Mouse (Mus musculus) hindbrain, embryonic 13.5 days (tissue): ENCODE measurements around the gene Efcab12. TPM values are rescaled to one million over a fixed set of nuclear protein-coding genes. Genes with fewer than 3 reads are reported as not detected.
A peak's percentile ranks its signal among the peaks of the same experiment; 100 is the strongest.

Experiments used
- ATAC-seq: fragments of 200-750 bp; cut with Nextera tagmentation; 2 replicates; pipeline ENCODE4 v1.8.0; 2017; ENCODE audit warnings: moderate TSS enrichment; ENCODE audit not compliant: low FRiP score
- H3K27ac ChIP-seq: fragments of 300-500 bp; sonication (generic); 2 replicates; pipeline ENCODE4 v1.5.1; 2015; ENCODE audit warnings: inconsistent platforms, mild to moderate bottlenecking, moderate library complexity
- H3K27me3 ChIP-seq: fragments of 300-500 bp; sonication (generic); 2 replicates; pipeline ENCODE4 v1.6.1; 2015; ENCODE audit warnings: mild to moderate bottlenecking, inconsistent platforms
- H3K36me3 ChIP-seq: fragments of 300-500 bp; sonication (generic); 2 replicates; pipeline ENCODE4 v1.6.1; 2015; ENCODE audit warnings: mild to moderate bottlenecking, inconsistent platforms
- H3K4me1 ChIP-seq: fragments of 300-500 bp; sonication (generic); replicated peaks from 2 replicates; pipeline ENCODE4 v1.6.1; 2015; ENCODE audit warnings: inconsistent platforms
- H3K4me2 ChIP-seq: fragments of 300-500 bp; sonication (generic); 2 replicates; pipeline ENCODE4 v1.6.1; 2015; ENCODE audit warnings: inconsistent platforms, mild to moderate bottlenecking, moderate library complexity
- H3K4me3 ChIP-seq: fragments of 300-500 bp; sonication (generic); 2 replicates; pipeline ENCODE4 v1.5.1; 2015; ENCODE audit warnings: mild to moderate bottlenecking, inconsistent platforms
- H3K9ac ChIP-seq: fragments of 300-500 bp; sonication (generic); 2 replicates; pipeline ENCODE4 v1.6.1; 2015; ENCODE audit warnings: mild to moderate bottlenecking, inconsistent platforms
- H3K9me3 ChIP-seq: fragments of 300-500 bp; sonication (generic); 2 replicates; pipeline ENCODE4 v1.6.1; 2016; ENCODE audit warnings: inconsistent platforms
- WGBS: fragments of 180-500 bp; shearing (Covaris S2); methylation state at CpG from one replicate; pipeline ENCODE4 v1.1.7; 2015; 5-methylcytosine and 5-hydroxymethylcytosine counted together
- polyA plus RNA-seq: library from polyadenylated mRNA; unstranded; fragments of >200 nt; fragmentation: Nextera tagmentation; extraction: Ambion mirVana; gene quantifications from 2 replicates; pipeline ENCODE4 v1.2.1, GENCODE M21; 2015

Gene Efcab12
- polyA plus RNA-seq, 1 experiment from 2014 or later = 3.0 TPM

- 89% methylated on average over 4 of the region's 4 CpGs for WGBS
- no peak overlapping the region for H3K4me3 ChIP-seq
Observed at GRCm38 (mm10) chr6:115856361-115856745, 18.1 kb upstream of the Efcab12 start.

GRCm38 (mm10) chr6:115855733-115856360 is 17.6 kb upstream of the Efcab12 start:
- Histone ChIP-seq H3K4me3 (no peak overlapping the region), H3K27ac (no peak overlapping the region), H3K4me1 (peaks cover 30% of the 10 kb centered on the region), H3K9ac (no peak overlapping the region; the same call in 1 of the 2 replicates), H3K27me3 (no peaks in the 10 kb centered on the region), H3K4me2 (no peak overlapping the region), H3K36me3 (no peaks in the 10 kb centered on the region), H3K9me3 (no peaks in the 10 kb centered on the region)
- 86% methylated on average over 3 of the region's 3 CpGs for WGBS
- ATAC-seq = no peak

More at GRCm38 (mm10) chr6:115856361-115856745, 18.1 kb upstream of the Efcab12 start:
- H3K9me3 ChIP-seq = no peaks in the 10 kb centered on the region
- peaks cover 30% of the 10 kb centered on the region for H3K4me1 ChIP-seq
- no peak overlapping the region for H3K27ac ChIP-seq
- ATAC-seq = no peak
- H3K9ac ChIP-seq = no peak overlapping the region
- H3K36me3 ChIP-seq = no peaks in the 10 kb centered on the region
- no peaks in the 10 kb centered on the region for H3K27me3 ChIP-seq
- no peak overlapping the region for H3K4me2 ChIP-seq

GRCm38 (mm10) chr6:115854432-115854831 is 16.2 kb upstream of the Efcab12 start:
- Histone ChIP-seq H3K9ac (no peak overlapping the region), H3K27ac (no peak overlapping the region), H3K4me2 (no peak overlapping the region), H3K27me3 (no peaks in the 10 kb centered on the region), H3K9me3 (no peaks in the 10 kb centered on the region), H3K4me1 (peaks cover 29% of the 10 kb centered on the region), H3K36me3 (peaks cover 4% of the 10 kb centered on the region; the same call in 1 of the 2 replicates), H3K4me3 (no peak overlapping the region)
- no peak for ATAC-seq
- 73% methylated on average over 2 of the region's 2 CpGs for WGBS

GRCm38 (mm10) chr6:115853985-115854384 is 15.8 kb upstream of the Efcab12 start:
- Histone ChIP-seq H3K9ac (peak overlapping the region; percentile 68), H3K27ac (peak overlapping the region; percentile 86), H3K36me3 (peaks cover 8% of the 10 kb centered on the region; the same call in 1 of the 2 replicates), H3K4me2 (peak overlapping the region; percentile 60), H3K27me3 (no peaks in the 10 kb centered on the region), H3K4me1 (peaks cover 25% of the 10 kb centered on the region), H3K9me3 (no peaks in the 10 kb centered on the region), H3K4me3 (peak overlapping the region; percentile 57)
- no peak for ATAC-seq
- WGBS = 47% methylated on average over 7 of the region's 7 CpGs

GRCm38 (mm10) chr6:115853091-115853813 is 15.0 kb upstream of the Efcab12 start, which contains the start of the genes Mbd4 and Ift122:
Gene Mbd4, minus strand, starts transcription at chr6:115853371.
Gene Ift122, plus strand, starts transcription at chr6:115853470.
- under 1% methylated on average over 51 of the region's 51 CpGs for WGBS
- Histone ChIP-seq H3K9me3 (no peaks in the 10 kb centered on the region), H3K27me3 (no peaks in the 10 kb centered on the region), H3K4me2 (peak within 1 kb of the TSS; percentile 83), H3K4me1 (peaks cover 24% of the 10 kb centered on the region), H3K27ac (peak within 1 kb of the TSS; percentile 86), H3K36me3 (peaks cover 15% of the 10 kb centered on the region), H3K9ac (peak within 1 kb of the TSS; percentile 75), H3K4me3 (peak within 1 kb of the TSS; percentile 57)
- peak; percentile 99 for ATAC-seq

- ATAC-seq = no peak
- Histone ChIP-seq H3K27me3 (no peaks in the 10 kb centered on the region), H3K4me2 (peak overlapping the region; percentile 83), H3K27ac (peak overlapping the region; percentile 83), H3K4me3 (peak overlapping the region; percentile 57), H3K36me3 (peaks cover 17% of the 10 kb centered on the region), H3K9me3 (no peaks in the 10 kb centered on the region), H3K4me1 (peaks cover 24% of the 10 kb centered on the region), H3K9ac (peak overlapping the region; percentile 75)
- WGBS = 4% methylated on average over 20 of the region's 20 CpGs
Observed at GRCm38 (mm10) chr6:115852446-115853090, 14.4 kb upstream of the Efcab12 start.

GRCm38 (mm10) chr6:115848598-115849304 is 10.5 kb upstream of the Efcab12 start:
- Histone ChIP-seq H3K9ac (peak overlapping the region; percentile 14; the same call in 1 of the 2 replicates), H3K27ac (no peak overlapping the region), H3K4me3 (no peak overlapping the region), H3K36me3 (peaks cover 30% of the 10 kb centered on the region), H3K4me1 (peaks cover 15% of the 10 kb centered on the region), H3K9me3 (no peaks in the 10 kb centered on the region), H3K27me3 (no peaks in the 10 kb centered on the region), H3K4me2 (no peak overlapping the region)
- ATAC-seq = no peak
- 94% methylated on average over 10 of the region's 10 CpGs for WGBS

GRCm38 (mm10) chr6:115846640-115847411 is 8.6 kb upstream of the Efcab12 start:
- Histone ChIP-seq H3K4me2 (no peak overlapping the region), H3K27me3 (no peaks in the 10 kb centered on the region), H3K27ac (no peak overlapping the region), H3K4me1 (peaks cover 2% of the 10 kb centered on the region), H3K36me3 (peaks cover 44% of the 10 kb centered on the region), H3K4me3 (no peak overlapping the region), H3K9me3 (no peaks in the 10 kb centered on the region), H3K9ac (no peak overlapping the region)
- no peak for ATAC-seq
- whole genome bisulfite sequencing = 44% methylated on average over 8 of the region's 8 CpGs

GRCm38 (mm10) chr6:115845006-115845405 is 6.8 kb upstream of the Efcab12 start:
- Histone ChIP-seq H3K4me2 (no peak overlapping the region), H3K9me3 (no peaks in the 10 kb centered on the region), H3K4me1 (no peaks in the 10 kb centered on the region), H3K9ac (no peak overlapping the region), H3K4me3 (no peak overlapping the region), H3K27me3 (no peaks in the 10 kb centered on the region), H3K27ac (no peak overlapping the region), H3K36me3 (peaks cover 45% of the 10 kb centered on the region)
- ATAC-seq = no peak
- 95% methylated on average over 4 of the region's 4 CpGs for WGBS

GRCm38 (mm10) chr6:115838745-115839144 is 533 bp upstream of the Efcab12 start:
- WGBS = 68% methylated on average over 5 of the region's 5 CpGs
- Histone ChIP-seq H3K27me3 (no peaks in the 10 kb centered on the region), H3K9ac (no peak overlapping the region), H3K4me1 (peaks cover 17% of the 10 kb centered on the region), H3K9me3 (no peaks in the 10 kb centered on the region), H3K27ac (no peak overlapping the region), H3K36me3 (peaks cover 19% of the 10 kb centered on the region), H3K4me3 (peak overlapping the region; percentile 36), H3K4me2 (peak overlapping the region; percentile 67)
- ATAC-seq = peak; percentile 44; the same call in 1 of the 2 replicates

GRCm38 (mm10) chr6:115833861-115834260 is 4.4 kb downstream of the Efcab12 start:
- H3K36me3 ChIP-seq = no peaks in the 10 kb centered on the region
- ATAC-seq = no peak
- H3K9me3 ChIP-seq = no peaks in the 10 kb centered on the region
- H3K4me2 ChIP-seq = no peak overlapping the region
- H3K9ac ChIP-seq = no peak overlapping the region
- H3K27ac ChIP-seq = no peak overlapping the region
- no peak overlapping the region for H3K4me3 ChIP-seq
- H3K4me1 ChIP-seq = peaks cover 17% of the 10 kb centered on the region
- no peaks in the 10 kb centered on the region for H3K27me3 ChIP-seq
